Mouse (Mus musculus) brain, embryonic 14.5 days (tissue): ENCODE results near the gene Baz2b.

Experiments used
- CTCF ChIP-seq: fragments of 200-500 bp; IDR thresholded peaks from 2 replicates; pipeline ENCODE4 v1.5.1; 2012; ENCODE audit warnings: inconsistent platforms, mild to moderate bottlenecking, moderate library complexity, borderline replicate concordance; ENCODE audit not compliant: insufficient read depth, insufficient read length; ENCODE audit errors: extremely low read depth
- POLR2A ChIP-seq: fragments of 200-500 bp; IDR thresholded peaks from 2 replicates; pipeline ENCODE4 v1.6.1; 2012; ENCODE audit warnings: mild to moderate bottlenecking, inconsistent platforms, borderline replicate concordance; ENCODE audit not compliant: poor library complexity, insufficient read depth, insufficient read length, severe bottlenecking; ENCODE audit errors: extremely low read depth

- TF ChIP-seq CTCF (no peak), POLR2A (no peak)
Observed at GRCm38 (mm10) chr2:60036361-60036760, 173.3 kb downstream of the Baz2b start.
